Mouse (Mus musculus) frontal cortex, adult (tissue): ENCODE results near the gene Carmil1.
A peak's percentile ranks its signal among the peaks of the same experiment; 100 is the strongest.

Experiments used
- ATAC-seq: cut with Nextera tagmentation; 2 replicates; pipeline ENCODE4 v1.9.2; 2017; ENCODE audit warnings: mild to moderate bottlenecking, moderate library complexity, mixed read lengths; ENCODE audit not compliant: low TSS enrichment

Carmil1 gene

DNA sequence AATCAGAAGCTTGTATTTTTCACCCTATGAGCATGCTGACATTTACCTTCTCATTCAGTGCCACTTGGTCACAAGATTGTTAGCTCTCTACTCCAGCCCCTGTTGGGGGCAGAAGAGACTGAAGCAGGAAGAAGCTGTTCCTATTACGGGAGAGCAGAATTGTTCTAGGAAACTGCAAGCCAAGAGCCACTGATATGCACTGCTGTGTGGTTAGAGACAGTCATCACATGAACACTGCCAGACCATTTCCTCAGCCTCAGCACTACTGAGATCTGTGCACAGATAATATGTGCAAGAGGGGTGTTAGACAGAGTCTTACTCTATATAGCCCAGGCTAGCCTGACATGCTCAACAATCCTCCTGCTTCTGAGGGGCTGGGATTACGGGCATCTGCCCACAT lies 69.4 kb downstream of the Carmil1 start:
- peak; percentile 48; the same call in 1 of the 2 replicates for ATAC-seq

- ATAC-seq = no peak
Observed at GRCm38 (mm10) chr13:24206097-24206496, 74.5 kb downstream of the Carmil1 start.

DNA sequence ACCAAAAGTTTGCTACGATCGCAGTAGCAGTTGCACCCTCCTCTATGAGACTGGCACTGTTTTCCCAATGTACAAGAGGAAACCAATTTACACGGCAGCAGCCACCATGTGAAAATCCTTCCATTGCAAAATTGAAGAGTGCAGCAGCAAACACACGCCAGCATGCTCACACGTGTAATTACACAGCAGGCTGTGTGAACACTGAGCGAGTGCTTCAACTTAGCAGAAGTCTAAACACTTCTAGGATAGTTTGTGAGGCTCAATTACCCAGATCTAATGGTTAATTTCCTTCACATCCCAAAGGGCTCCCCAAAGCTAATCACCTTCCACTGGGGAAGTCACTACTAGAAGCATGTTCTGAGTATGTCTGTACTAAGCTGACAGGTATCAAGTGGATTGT lies 78.3 kb downstream of the Carmil1 start:
- ATAC-seq = no peak

GRCm38 (mm10) chr13:24199861-24200543 lies 80.6 kb downstream of the Carmil1 start:
- ATAC-seq = peak; percentile 83

- no peak for ATAC-seq
Observed at GRCm38 (mm10) chr13:24198396-24198924, 82.1 kb downstream of the Carmil1 start.

- ATAC-seq = no peak
Observed at GRCm38 (mm10) chr13:24195371-24195770, 85.2 kb downstream of the Carmil1 start.

- no peak for ATAC-seq
Observed at GRCm38 (mm10) chr13:24194018-24194417, 86.6 kb downstream of the Carmil1 start.

DNA sequence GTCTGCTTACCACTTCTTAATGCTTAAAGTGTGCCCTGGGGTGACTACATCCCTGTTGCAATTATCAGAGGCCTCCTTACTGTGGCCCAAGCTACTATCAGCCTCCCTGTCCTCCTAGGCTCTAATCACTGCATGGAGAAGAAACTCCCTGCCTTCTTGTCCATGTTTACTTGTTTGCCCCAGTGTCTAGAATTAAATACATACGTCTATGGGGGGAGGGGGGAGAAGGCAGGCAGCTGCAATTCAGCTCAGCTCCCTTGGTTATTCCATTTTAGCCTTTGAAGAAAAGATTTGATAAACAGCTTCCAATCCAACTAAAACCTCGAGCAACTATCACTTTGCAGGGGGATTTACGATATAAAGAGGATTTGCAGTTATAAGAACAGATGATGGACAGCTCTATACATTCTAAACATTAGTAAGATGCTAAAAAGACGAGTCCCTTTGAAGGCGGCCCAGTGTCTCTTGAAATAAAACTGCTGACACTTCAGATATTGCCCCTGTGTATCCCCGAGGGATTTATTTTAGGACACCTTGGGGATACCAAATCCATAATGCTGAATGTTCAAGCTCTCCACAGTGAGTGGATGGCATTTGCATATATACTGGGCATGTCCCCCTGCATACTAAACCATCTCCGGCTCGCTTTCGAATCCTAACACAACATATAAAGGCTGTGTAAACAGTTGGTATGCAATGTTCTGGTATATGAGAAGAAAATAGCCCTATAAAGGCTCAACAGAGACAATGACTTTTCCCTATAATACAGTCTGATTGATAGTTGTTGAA lies 89.5 kb downstream of the Carmil1 start:
- no peak for ATAC-seq

GRCm38 (mm10) chr13:24187026-24187425 lies 93.6 kb downstream of the Carmil1 start:
- no peak for ATAC-seq

DNA sequence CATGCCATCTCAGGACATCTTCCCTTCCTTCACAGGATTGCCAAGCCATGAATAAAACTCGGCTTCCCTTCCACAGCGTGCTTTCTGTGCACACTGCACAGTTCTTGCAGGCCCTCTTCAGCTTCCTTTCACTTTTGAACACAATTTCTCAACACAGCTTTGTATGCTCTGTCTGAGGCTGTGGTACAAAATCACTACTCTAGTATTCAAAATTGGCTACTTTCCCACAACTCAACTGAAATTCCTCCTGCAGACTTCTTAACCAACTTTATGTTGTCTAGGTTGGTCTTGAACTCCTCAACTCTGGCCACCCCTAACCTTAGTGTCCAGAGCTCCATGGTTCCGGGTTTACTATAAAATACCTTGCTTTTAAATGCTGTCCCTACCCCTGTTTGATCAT lies 95.0 kb downstream of the Carmil1 start:
- ATAC-seq = peak; percentile 36

DNA sequence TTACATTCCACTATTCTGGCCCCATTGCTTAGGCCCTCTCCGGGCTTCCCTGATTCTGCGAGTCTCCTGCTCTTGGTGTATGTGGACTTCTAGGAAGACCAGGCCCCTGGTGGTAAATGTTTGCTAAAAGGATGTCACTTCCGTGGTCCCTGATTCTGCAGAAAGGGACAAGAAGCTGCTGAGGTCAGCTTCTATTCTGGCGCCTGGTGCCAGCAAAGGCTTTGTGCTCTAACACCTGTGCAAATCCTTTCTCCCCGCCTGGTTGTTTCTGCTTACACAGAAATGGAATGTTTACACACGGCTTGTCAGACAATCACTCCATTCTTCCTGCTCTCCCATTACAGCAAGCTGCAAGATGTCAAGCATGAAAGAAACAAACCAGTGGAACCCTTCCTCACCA lies 97.7 kb downstream of the Carmil1 start:
- ATAC-seq = no peak

- ATAC-seq = no peak
Observed at GRCm38 (mm10) chr13:24179538-24179937, 101.1 kb downstream of the Carmil1 start.

GRCm38 (mm10) chr13:24177600-24177999 lies 103.0 kb downstream of the Carmil1 start:
- ATAC-seq = 0 out of 2 replicates have a peak, but pooled peaks have one; percentile 25

- peak; percentile 58; the same call in 1 of the 2 replicates for ATAC-seq
Observed at GRCm38 (mm10) chr13:24176835-24177234, 103.8 kb downstream of the Carmil1 start.

DNA sequence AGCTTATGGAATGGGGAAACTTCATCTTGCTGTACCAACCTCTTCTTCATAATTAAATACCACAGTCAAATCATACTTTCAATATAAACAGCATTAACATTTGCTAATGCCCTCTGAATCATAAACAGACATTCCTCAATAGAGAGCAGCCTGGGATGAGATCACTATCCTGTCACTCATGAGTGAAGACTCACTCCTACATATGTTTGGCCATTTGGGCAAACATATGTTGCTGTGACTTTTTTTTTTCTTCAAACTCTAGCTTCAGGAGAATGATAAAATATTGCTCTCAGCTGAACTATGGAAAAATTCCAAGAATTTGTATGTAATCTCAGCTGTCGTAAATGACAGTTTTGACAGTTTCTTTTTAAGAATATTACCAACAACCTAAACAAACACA lies 110.9 kb downstream of the Carmil1 start:
- no peak for ATAC-seq

DNA sequence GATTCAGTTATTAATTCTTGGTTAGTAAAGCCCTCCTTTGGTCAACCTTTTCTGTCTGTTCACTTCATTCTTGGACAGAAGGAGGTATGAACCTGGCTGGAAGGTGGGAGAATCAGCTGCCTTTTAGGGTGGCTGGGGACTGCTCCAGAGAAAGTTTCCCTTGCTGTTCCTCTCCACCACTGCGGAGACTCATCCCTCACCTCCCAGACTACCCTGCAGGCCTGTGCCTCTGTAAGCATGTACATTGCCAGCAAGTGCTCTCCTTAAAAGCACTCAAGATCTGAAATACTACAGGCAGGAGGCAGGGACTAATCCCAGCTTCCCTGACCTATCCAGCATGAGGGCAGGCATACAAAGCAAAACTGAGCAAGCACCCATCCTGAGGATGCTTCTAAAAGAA lies 117.2 kb downstream of the Carmil1 start:
- ATAC-seq = no peak

DNA sequence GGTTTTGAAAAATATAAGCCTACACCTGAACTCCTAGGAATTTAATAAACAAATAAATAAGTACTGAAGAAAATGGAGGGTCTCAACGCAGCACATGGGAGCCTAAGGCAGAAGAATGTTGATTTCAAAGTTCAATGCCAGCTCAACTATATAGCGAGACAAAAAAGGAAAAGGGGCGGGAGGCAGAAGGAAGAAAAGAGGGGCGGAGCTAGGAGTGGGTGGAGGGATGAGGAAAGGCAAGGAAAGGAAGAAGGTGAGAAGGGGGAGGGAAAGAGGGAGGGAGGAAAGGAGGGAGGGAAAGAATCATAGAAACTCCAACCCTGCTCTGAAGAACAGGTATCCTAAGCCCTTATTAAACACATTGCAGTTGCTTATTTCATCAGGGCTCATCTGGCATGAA lies 119.5 kb downstream of the Carmil1 start:
- ATAC-seq = no peak

DNA sequence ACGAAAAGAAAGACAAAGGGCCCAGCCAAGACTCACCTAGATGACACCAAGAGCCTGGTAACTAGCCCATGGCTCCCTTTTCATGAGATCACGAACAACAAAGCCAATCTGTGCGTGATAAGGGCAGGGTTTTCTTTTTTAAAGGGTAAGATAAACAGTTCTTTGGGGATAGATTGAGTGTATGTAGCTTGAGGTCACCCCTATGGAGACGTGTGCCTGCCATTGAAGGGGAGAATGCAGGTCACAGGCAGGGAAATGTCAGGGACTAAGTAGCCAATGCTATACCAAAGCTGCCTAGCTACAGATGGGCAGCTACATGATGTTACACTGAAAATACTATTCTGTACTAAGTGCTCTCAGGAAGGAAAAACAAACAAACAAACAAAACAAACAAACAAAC lies 120.6 kb downstream of the Carmil1 start:
- ATAC-seq = no peak

DNA sequence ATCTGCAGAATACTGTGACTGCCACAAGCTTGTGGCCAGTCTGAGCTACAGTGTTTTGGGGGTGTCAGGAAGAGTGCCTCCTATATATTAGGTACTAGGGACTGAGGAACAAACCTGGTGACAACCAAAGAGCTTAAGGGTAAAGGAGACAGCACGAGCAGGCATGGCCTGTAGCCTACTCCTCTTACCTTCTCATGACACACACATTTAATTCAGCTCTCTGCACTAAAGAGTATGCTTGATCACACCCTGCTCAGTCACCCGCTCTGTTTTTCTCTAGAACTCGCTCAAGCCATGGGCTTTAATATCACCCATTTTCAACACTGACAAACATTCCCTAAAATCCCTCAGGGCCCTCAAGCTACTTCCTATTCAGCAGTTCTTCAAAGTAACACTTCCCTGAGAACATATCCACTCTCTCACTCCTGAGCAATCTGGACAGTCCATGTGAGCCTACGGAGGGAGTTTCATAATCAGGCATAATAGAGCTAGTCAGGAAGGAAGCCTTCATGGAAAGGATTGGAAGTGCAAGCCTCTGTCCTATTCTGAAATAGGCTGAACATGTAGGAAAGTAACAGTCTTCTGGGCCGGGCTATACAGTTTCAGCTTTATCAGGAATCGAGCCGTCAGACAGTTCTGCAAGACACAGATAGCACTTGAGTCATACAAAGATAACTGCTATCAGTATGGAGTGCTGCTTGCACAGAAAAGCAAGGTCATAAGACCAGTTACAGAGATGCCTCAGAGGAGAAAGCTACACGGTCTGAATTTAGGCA lies 121.2 kb downstream of the Carmil1 start:
- ATAC-seq = peak; percentile 53

DNA sequence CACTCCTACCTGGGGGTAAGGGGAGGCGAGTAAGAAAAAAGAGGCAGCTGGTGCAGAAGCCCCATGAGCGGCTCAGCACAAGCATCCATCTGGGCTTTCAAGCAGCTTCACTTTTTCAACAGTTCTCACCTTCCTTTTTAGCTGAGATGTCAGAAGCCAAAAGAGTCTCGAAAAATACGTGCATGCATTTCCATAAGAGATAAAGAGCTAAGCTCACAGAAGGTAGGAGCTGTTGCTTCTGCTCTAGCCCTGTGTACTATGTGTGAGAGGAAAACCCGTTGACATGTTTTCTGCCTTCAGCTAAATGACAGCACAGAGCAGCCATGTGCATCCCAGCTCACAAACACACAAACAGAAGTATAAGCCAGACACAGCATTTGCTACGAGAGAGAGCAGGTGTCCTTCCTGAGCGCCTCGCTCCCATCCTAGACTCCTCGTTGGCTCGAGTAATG lies 123.0 kb downstream of the Carmil1 start:
- peak; percentile 70 for ATAC-seq

DNA sequence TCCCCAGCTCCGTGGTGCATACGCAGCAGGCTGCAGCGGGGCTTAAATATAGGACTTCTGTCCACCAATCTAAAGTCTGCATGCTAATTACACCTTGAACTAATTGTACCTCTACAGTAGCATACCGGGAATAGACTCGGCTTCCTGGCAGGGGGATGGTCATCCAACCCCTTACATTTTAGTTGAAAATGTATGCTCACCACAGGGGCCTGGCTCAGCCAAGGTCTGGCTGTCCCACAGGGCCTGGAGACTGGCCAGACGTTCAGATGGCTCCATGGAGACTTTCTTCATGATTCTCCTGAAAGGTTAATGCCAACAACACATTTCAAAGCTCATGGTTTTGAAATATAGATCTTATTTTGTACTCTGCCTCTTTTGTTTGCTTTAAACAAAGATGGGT lies 125.4 kb downstream of the Carmil1 start:
- no peak for ATAC-seq
